Mouse (Mus musculus) embryonic facial prominence, embryonic 11.5 days (tissue): Measurements from ENCODE around the gene Fam163a. TPM values are rescaled to one million over a fixed set of nuclear protein-coding genes. Genes with fewer than 3 reads are reported as not detected.
"Not testable (repeated sequence)": the region's sequence is repeated elsewhere in the genome, so short reads cannot be mapped to it uniquely, and the experiment has no call there.

ENCODE experiments used
- ATAC-seq: fragments of 200-750 bp; cut with Nextera tagmentation; replicated peaks from 2 replicates; pipeline ENCODE4 v1.8.0; 2017; ENCODE audit warnings: low read depth; ENCODE audit not compliant: insufficient number of reproducible peaks, low FRiP score, low TSS enrichment
- DNase-seq: peaks from one replicate; pipeline ENCODE4 v3.0.0-alpha.2; 2015; ENCODE audit warnings: low spot score
- H3K27ac ChIP-seq: fragments of 300-500 bp; sonication (generic); replicated peaks from 2 replicates; pipeline ENCODE4 v1.5.1; 2014; ENCODE audit warnings: mild to moderate bottlenecking, low read depth, low read length, control low read depth
- H3K27me3 ChIP-seq: fragments of 300-500 bp; sonication (generic); 2 replicates; pipeline ENCODE4 v1.6.1; 2014; ENCODE audit warnings: mild to moderate bottlenecking, low read length, moderate library complexity, mixed read lengths; ENCODE audit not compliant: control insufficient read depth, insufficient read depth
- H3K36me3 ChIP-seq: fragments of 300-500 bp; sonication (generic); replicated peaks from 2 replicates; pipeline ENCODE4 v1.6.1; 2014; ENCODE audit warnings: low read depth, mild to moderate bottlenecking, low read length, moderate library complexity, mixed read lengths; ENCODE audit not compliant: control insufficient read depth, insufficient read depth
- H3K4me1 ChIP-seq: fragments of 300-500 bp; sonication (generic); 2 replicates; pipeline ENCODE4 v1.6.1; 2014; ENCODE audit warnings: low read length, mixed read lengths; ENCODE audit not compliant: control insufficient read depth, insufficient read depth
- H3K4me2 ChIP-seq: fragments of 300-500 bp; sonication (generic); 2 replicates; pipeline ENCODE4 v1.6.1; 2014; ENCODE audit warnings: low read depth, mild to moderate bottlenecking, control low read depth, low read length, moderate library complexity
- H3K4me3 ChIP-seq: fragments of 300-500 bp; sonication (generic); 2 replicates; pipeline ENCODE4 v1.5.1; 2014; ENCODE audit warnings: low read depth, low read length, control low read depth
- H3K9ac ChIP-seq: fragments of 300-500 bp; sonication (generic); replicated peaks from 2 replicates; pipeline ENCODE4 v1.6.1; 2014; ENCODE audit warnings: mild to moderate bottlenecking, control low read depth, low read length
- H3K9me3 ChIP-seq: fragments of 300-500 bp; sonication (generic); replicated peaks from 2 replicates; pipeline ENCODE4 v1.6.1; 2016; ENCODE audit warnings: mild to moderate bottlenecking, low read length, inconsistent platforms, mixed read lengths; ENCODE audit not compliant: control insufficient read depth
- WGBS: fragments of 180-500 bp; shearing (Covaris S2); extraction: QIAGEN DNeasy Blood & Tissue Kit; methylation state at CpG from one replicate; pipeline ENCODE4 v1.1.7; 2014; 5-methylcytosine and 5-hydroxymethylcytosine counted together
- polyA plus RNA-seq: library from polyadenylated mRNA; unstranded; fragments of >200 nt; fragmentation: Nextera tagmentation; extraction: Ambion mirVana; gene quantifications from 2 replicates; pipeline ENCODE4 v1.2.1, GENCODE M21; 2014

The Fam163a gene
- 1.0 and 1.2 TPM in 2 replicates for polyA plus RNA-seq

GRCm38 (mm10) chr1:156204656-156205131 lies at the start of gene Fam163a:
Gene Fam163a, minus strand, starts transcription at chr1:156205026.
- no peaks in the 10 kb centered on the region for H3K9me3 ChIP-seq
- peak within 1 kb of the TSS; percentile 89 for H3K4me2 ChIP-seq
- ATAC-seq, result 0 out of 2 replicates have a peak, but pooled peaks have one; percentile 58
- peak; percentile 56 for DNase-seq
- H3K9ac ChIP-seq, result peak within 1 kb of the TSS; percentile 61
- H3K27ac ChIP-seq, result no peak within 1 kb of the TSS
- under 1% methylated on average over 39 of the region's 44 CpGs for WGBS
- H3K4me3 ChIP-seq, result peak within 1 kb of the TSS; percentile 50
- H3K36me3 ChIP-seq, result no peaks in the 10 kb centered on the region
- no peaks in the 10 kb centered on the region for H3K4me1 ChIP-seq
- peaks cover 29% of the 10 kb centered on the region for H3K27me3 ChIP-seq

- not testable (repeated sequence) for H3K4me1 ChIP-seq, H3K27ac ChIP-seq, H3K9ac ChIP-seq, H3K4me2 ChIP-seq, H3K27me3 ChIP-seq, H3K36me3 ChIP-seq, DNase-seq, H3K9me3 ChIP-seq, H3K4me3 ChIP-seq, ATAC-seq
- WGBS, result 82% methylated on average over 4 of the region's 4 CpGs
Measured at GRCm38 (mm10) chr1:156251096-156251495, 46.3 kb upstream of the Fam163a start.

- Histone ChIP-seq H3K4me2 (no peak overlapping the region), H3K9ac (no peak overlapping the region), H3K27ac (no peak overlapping the region), H3K4me1 (no peaks in the 10 kb centered on the region), H3K9me3 (no peaks in the 10 kb centered on the region), H3K4me3 (no peak overlapping the region), H3K27me3 (no peaks in the 10 kb centered on the region), H3K36me3 (no peaks in the 10 kb centered on the region)
- WGBS, result 85% methylated on average over 3 of the region's 3 CpGs
- no peak for ATAC-seq
- DNase-seq, result no peak
Measured at GRCm38 (mm10) chr1:156247893-156248292, 43.1 kb upstream of the Fam163a start.

GRCm38 (mm10) chr1:156241713-156242348 lies 37.0 kb upstream of the Fam163a start:
- Histone ChIP-seq H3K4me2 (no peak overlapping the region), H3K36me3 (no peaks in the 10 kb centered on the region), H3K27ac (no peak overlapping the region), H3K9ac (no peak overlapping the region), H3K4me1 (no peaks in the 10 kb centered on the region), H3K9me3 (no peaks in the 10 kb centered on the region), H3K4me3 (no peak overlapping the region), H3K27me3 (no peaks in the 10 kb centered on the region)
- DNase-seq, result peak; percentile 81
- no peak for ATAC-seq
- 9% methylated on average over 14 of the region's 14 CpGs for WGBS

- WGBS, result 38% methylated on average over 2 of the region's 2 CpGs
- H3K4me1 ChIP-seq, result no peaks in the 10 kb centered on the region
- ATAC-seq, result no peak
- H3K27me3 ChIP-seq, result no peaks in the 10 kb centered on the region
- H3K9me3 ChIP-seq, result no peaks in the 10 kb centered on the region
- H3K4me3 ChIP-seq, result no peak overlapping the region
- H3K9ac ChIP-seq, result no peak overlapping the region
- H3K36me3 ChIP-seq, result no peaks in the 10 kb centered on the region
- peak; percentile 68 for DNase-seq
- no peak overlapping the region for H3K27ac ChIP-seq
- H3K4me2 ChIP-seq, result no peak overlapping the region
Measured at GRCm38 (mm10) chr1:156241035-156241434, 36.2 kb upstream of the Fam163a start.

- Histone ChIP-seq H3K9ac (no peak overlapping the region), H3K9me3 (no peaks in the 10 kb centered on the region), H3K4me1 (no peaks in the 10 kb centered on the region), H3K36me3 (no peaks in the 10 kb centered on the region), H3K4me2 (no peak overlapping the region), H3K4me3 (no peak overlapping the region), H3K27me3 (no peaks in the 10 kb centered on the region), H3K27ac (no peak overlapping the region)
- ATAC-seq (peak; percentile 19; the same call in 1 of the 2 replicates), DNase-seq (no peak)
- WGBS, result 79% methylated on average over 6 of the region's 6 CpGs
Measured at GRCm38 (mm10) chr1:156231122-156231521, 26.3 kb upstream of the Fam163a start.

GRCm38 (mm10) chr1:156230339-156231089 lies 25.7 kb upstream of the Fam163a start:
- Histone ChIP-seq H3K27ac (no peak overlapping the region), H3K9ac (no peak overlapping the region), H3K27me3 (no peaks in the 10 kb centered on the region), H3K9me3 (no peaks in the 10 kb centered on the region), H3K4me3 (no peak overlapping the region), H3K4me1 (no peaks in the 10 kb centered on the region), H3K36me3 (no peaks in the 10 kb centered on the region), H3K4me2 (no peak overlapping the region)
- 34% methylated on average over 9 of the region's 9 CpGs for WGBS
- peak; percentile 69 for ATAC-seq
- peak; percentile 77 for DNase-seq

GRCm38 (mm10) chr1:156229448-156229847 lies 24.6 kb upstream of the Fam163a start:
- Histone ChIP-seq H3K9ac (no peak overlapping the region), H3K4me1 (no peaks in the 10 kb centered on the region), H3K9me3 (no peaks in the 10 kb centered on the region), H3K4me3 (no peak overlapping the region), H3K27ac (no peak overlapping the region), H3K36me3 (no peaks in the 10 kb centered on the region), H3K4me2 (no peak overlapping the region), H3K27me3 (no peaks in the 10 kb centered on the region)
- no peak for ATAC-seq
- 31% methylated on average over 7 of the region's 7 CpGs for WGBS
- peak; percentile 73 for DNase-seq
